Mouse (Mus musculus) 416B (cell line): ENCODE results near the gene Adipor1.
"Not testable (repeated sequence)": the region's sequence is repeated elsewhere in the genome, so short reads cannot be mapped to it uniquely, and the experiment has no call there.

ENCODE experiments used
- DNase-seq: peaks from one replicate; pipeline ENCODE4 v3.0.0; 2011; ENCODE audit warnings: low read depth

Adipor1 gene

GRCm38 (mm10) chr1:134419751-134420458 is 4.7 kb downstream of the Adipor1 start:
- DNase-seq = peak; percentile 91

GRCm38 (mm10) chr1:134423911-134424310 is 8.7 kb downstream of the Adipor1 start:
- no peak for DNase-seq

GRCm38 (mm10) chr1:134426289-134426688 is 11.1 kb downstream of the Adipor1 start:
- no peak for DNase-seq

GRCm38 (mm10) chr1:134433002-134433401 is 17.8 kb downstream of the Adipor1 start:
- no peak for DNase-seq

GRCm38 (mm10) chr1:134433473-134433872 is 18.3 kb downstream of the Adipor1 start:
- no peak for DNase-seq

GRCm38 (mm10) chr1:134435414-134435813 is 20.2 kb downstream of the Adipor1 start:
- peak; percentile 88 for DNase-seq

GRCm38 (mm10) chr1:134440437-134440836 is 25.3 kb downstream of the Adipor1 start:
- no peak for DNase-seq

GRCm38 (mm10) chr1:134441737-134442136 is 26.6 kb downstream of the Adipor1 start:
- not testable (repeated sequence) for DNase-seq

- no peak for DNase-seq
Measured at GRCm38 (mm10) chr1:134442394-134442793, 27.2 kb downstream of the Adipor1 start.

- DNase-seq = not testable (repeated sequence)
Measured at GRCm38 (mm10) chr1:134443288-134443687, 28.1 kb downstream of the Adipor1 start.

GRCm38 (mm10) chr1:134445418-134445817 is 30.2 kb downstream of the Adipor1 start:
- no peak for DNase-seq

- not testable (repeated sequence) for DNase-seq
Measured at GRCm38 (mm10) chr1:134448537-134448936, 33.4 kb downstream of the Adipor1 start.

GRCm38 (mm10) chr1:134450201-134450600 is 35.0 kb downstream of the Adipor1 start:
- DNase-seq = peak; percentile 32

GRCm38 (mm10) chr1:134450986-134451385 is 35.8 kb downstream of the Adipor1 start:
- DNase-seq = peak; percentile 69

- DNase-seq = peak; percentile 90
Measured at GRCm38 (mm10) chr1:134454904-134455824, 40.0 kb downstream of the Adipor1 start, which contains the start of gene Klhl12. TSS of gene Klhl12 (plus strand) at chr1:134455531.

- peak; percentile 20 for DNase-seq
Measured at GRCm38 (mm10) chr1:134456060-134456459, 40.9 kb downstream of the Adipor1 start.

- DNase-seq = no peak
Measured at GRCm38 (mm10) chr1:134458139-134458727, 43.1 kb downstream of the Adipor1 start.

- no peak for DNase-seq
Measured at GRCm38 (mm10) chr1:134460294-134461284, 45.4 kb downstream of the Adipor1 start.
